Mouse (Mus musculus) retina, embryonic 14.5 days (tissue): ENCODE data around the gene Thra.

ENCODE experiments used
- DNase-seq: peaks from one replicate; pipeline ENCODE4 v3.0.0-alpha.2; 2015; ENCODE audit warnings: low spot score

Gene Thra

GRCm38 (mm10) chr11:98765421-98766309 lies 25.2 kb downstream of the Thra start:
- DNase-seq: no peak

- no peak for DNase-seq
Measured at GRCm38 (mm10) chr11:98766346-98766745, 25.9 kb downstream of the Thra start.

GRCm38 (mm10) chr11:98766816-98767215 lies 26.4 kb downstream of the Thra start:
- no peak for DNase-seq

DNA sequence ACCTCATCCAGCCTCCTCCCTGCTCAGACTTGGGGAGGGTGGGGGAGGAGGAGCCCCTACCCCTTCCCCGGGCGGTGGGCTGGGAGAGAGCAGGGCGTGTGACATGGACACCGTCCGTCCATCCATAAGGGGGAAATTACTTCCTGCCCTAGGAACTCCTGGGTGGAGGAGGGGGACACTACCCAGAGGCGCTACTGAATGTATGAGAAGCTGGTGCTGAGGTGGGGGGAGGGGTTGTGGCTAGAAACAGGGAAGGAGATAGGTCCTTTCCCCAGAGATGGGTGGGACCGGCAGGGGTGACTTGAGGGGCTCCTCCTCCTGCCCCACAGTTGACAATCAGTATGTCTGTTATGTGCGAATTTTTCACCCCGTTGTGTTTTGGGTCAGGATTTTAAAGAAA lies 26.8 kb downstream of the Thra start:
- DNase-seq: peak; percentile 78

DNA sequence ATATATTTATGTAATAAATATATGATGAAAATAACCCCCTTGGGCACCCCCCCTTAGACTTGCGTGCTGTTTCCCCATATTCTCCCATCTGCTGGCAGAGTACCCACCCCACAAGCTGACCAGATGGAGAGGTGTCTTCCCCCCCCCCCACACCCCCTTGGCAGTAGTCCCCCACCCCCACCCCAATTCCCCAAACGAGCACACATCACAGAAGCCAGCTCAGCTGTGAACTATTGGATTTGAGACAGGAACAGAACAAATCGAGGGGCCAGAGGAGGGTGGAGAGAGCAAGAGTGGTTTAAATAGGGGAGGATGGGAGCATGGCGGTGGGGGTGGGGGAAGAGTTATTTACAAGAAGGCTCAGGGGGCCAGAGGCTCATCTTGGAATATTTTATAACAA lies 27.3 kb downstream of the Thra start:
- no peak for DNase-seq

DNA sequence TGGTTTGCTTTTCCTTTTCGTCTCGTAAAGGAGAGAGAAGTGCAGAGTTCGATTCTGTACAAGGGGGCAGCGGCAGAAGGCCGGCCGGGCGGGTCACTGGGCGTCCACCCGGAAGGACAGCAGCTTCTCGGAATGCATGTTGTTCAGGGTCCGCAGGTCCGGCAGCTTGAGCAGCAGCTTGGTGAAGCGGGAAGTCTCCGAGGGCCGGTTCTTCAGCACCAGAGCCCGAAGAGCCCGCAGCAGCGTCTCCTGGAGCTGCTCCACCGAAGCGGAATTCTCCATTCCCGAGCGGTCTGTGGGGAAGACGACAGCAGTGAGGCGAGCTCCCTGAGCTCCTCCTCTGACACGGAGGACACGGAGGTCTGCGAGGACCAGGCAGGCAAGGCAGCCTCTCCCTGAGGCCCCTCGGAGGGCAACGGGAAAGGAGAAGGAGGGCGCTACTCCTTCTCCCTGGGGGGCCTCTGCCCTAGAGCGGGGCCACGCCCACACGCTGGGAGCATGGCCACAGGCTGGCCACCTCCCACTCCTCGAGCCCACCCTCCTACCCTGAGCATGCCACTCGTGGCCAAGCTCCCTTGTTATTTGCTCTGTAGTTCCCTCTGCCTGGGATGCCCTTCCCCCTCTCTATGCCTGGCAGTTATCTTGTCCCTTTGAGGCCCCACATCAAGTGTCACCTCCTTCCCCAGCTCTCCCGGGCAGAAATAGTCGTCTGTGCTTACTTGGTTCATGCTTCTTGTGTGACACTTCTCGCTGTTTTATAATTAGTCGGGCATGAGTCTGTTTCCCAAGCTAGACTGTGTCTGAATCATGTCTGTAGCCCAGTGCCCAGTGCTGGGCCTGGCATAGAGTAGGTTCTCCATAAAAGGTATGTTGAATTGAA lies 27.9 kb downstream of the Thra start:
- DNase-seq: peak; percentile 66

DNA sequence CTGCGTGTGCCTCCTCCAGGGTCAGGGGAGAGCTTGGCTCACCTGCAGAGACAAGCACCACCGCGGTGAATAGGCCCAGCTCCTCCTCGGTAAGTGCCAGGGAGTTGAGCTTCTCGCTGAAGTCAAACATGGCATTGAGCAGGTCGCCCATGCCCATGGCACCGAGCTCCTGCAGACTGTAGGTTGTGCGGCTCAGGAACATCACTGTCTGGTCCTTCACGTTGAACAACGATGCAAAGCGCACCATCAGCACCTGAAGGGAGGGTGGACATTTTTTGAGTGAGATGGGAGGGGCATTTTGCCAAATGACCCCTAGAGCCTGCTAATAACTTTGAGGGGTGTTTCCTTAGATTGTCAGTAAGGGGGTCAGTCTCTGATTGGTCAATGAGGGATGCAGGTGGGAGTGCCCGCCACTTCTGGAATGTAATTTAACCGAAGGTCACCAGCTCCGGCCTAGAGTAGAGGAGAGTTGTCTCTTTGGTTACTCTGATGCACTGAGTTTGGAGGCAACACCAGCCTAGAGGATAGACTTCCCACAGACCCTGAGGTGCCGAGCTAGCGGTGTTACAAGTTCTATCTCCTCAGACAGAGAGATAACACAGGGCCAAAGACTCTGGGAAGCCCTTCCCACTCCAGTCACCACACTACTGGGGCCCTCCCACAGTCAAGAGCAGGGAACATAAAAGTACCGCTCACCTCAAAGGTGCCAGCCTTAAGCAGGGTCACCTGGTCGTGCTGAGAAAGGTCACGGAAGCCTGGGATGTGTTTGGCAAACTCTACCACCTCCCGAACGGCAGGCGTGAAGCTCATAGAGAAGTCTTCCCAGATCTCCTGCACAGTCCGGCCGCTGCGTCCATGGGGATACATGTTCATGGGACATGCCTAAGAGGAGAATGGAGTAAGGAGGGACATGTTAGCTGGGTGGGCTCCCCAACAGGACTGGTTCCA lies 28.8 kb downstream of the Thra start:
- DNase-seq: no peak

GRCm38 (mm10) chr11:98770096-98770975 lies 29.9 kb downstream of the Thra start:
- no peak for DNase-seq

GRCm38 (mm10) chr11:98771131-98771530 lies 30.7 kb downstream of the Thra start:
- no peak for DNase-seq

DNA sequence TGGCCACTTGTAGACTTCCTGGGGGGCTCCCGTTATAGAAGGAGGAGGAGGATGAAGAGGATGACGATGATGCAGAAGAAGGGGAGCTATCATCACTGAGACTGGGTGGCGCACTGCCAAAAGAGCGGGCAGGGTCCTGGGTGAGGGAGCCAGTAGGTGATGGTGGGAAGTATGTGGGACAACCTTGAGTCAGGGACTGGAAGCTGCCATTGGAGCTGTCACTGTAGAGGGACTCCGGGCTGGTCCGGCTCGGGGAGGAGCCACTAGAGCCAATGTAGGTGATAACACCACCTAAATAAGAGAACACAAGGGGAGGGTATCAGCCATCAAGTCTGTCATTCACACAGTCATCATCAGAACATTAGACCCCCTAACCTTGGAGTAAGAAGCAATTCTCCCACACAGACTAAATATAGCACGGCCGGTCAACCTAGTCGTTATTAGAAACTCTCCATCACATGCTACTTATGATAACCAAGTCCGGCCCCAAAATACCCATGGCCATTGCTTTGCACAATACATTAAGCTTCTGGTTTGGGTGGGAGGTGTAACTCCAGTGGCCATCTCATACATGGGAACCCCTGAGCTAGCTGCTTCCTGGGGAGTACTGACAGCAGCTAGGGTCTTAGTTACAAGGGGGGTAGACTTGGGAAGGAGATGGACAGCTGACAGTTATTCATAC lies 31.5 kb downstream of the Thra start:
- no peak for DNase-seq

GRCm38 (mm10) chr11:98772667-98773171 lies 32.3 kb downstream of the Thra start:
- no peak for DNase-seq

DNA sequence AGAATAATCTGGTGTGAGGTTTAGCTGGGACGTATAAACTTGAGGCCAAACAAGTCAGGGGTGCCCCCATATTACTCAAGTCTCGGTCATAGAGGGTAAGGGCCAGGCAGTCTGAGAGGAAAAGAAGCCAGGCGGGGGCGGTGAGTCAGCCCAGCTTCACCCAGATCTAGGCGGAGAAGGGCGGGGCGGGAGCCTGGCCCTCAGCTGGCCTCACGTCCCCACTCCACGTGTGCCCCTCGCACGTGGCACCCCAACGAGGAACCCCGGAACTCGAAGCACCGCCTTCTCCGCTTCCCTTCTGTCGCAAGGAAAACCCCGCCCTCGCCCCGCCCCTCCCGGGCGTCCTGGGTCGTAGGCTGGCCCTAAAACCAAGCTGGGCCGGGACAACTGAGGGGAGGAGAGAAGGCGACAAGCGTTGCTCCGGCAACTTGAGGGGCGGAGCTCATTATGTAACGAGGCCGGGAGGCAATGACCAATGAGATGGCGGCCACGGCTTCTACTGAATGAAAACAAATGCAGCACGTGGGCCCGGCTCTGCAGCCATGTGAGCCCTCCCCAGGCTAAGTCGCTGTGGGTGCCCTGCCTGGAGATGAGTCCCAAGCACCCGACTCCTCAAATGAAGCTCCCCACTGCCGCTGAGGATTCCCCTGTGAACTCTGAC lies 33.3 kb downstream of the Thra start:
- DNase-seq: peak; percentile 96

GRCm38 (mm10) chr11:98774582-98775347 lies 34.3 kb downstream of the Thra start, which contains the start of gene Nr1d1:
Gene Nr1d1, minus strand, starts transcription at chr11:98775333.
- no peak for DNase-seq

GRCm38 (mm10) chr11:98775348-98776051 lies 35.1 kb downstream of the Thra start:
- peak; percentile 98 for DNase-seq

- DNase-seq: no peak
Measured at GRCm38 (mm10) chr11:98776052-98776764, 35.8 kb downstream of the Thra start.

DNA sequence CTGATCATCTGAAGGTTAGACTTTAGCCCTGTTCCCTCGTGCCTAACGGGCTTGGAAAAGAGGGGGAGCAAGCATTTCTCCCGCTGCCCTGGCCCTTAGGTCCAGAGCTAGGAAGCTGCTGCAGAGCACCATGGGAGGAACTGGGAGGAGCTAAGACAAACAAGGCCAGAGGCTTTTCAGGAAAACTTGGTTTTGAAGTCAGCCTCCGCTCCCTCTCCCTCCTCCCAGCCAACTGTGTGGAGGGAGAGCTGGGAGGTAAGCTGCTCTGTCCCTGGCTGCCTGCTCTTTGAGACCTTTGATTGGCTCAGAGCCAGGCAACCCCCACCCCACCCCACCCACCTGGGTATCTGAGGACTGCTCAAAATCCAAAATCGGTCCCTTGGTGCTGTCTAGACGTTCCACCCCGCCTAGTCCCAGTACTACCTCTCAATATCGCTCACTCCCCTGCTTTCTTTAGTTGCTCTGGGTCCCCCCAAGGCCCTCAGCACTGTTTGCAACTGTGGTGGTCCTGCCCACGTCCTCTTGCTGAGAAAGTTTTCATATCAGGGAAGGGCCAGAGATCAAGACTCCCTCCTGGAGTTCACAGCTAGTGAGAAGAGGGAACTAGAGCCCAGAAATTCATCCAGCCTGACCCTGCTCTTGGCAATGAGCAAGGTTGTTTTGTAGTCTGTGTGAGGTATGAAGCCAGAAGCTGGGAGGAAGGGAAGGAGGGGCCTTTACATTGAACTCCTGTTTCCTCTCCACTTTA lies 36.6 kb downstream of the Thra start:
- no peak for DNase-seq

DNA sequence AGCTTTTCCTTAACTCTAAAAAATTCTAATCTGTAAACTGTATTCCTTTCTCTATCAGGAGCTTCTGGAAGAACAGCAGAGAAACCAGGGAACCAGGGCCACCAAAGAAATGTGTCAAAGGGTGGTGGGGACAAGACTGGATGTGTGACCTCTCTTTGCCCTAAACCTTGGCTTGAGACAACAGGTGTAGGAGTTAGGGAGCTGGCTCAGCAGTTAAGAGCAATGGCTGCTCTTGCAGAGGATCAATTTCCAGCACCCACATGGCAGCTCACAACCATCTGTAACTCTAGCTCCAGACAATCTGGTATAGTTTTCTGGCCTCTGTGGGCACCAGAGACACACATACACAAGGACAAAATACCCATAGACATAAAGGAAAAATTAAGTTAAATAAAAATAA lies 37.5 kb downstream of the Thra start:
- no peak for DNase-seq
